Mouse (Mus musculus): ENCODE measurements around the gene Trex1.

The Trex1 gene

GRCm38 (mm10) chr9:109053366-109053765 is 6.2 kb downstream of the Trex1 start:
- in situ Hi-C loops (cut with MboI, MseI) = loop anchor here (5.0 to 10.0 kb wide), 3 partner anchors 51 to 1749 kb away; partner anchors contain the start of gene Cdc25a

GRCm38 (mm10) chr9:109052490-109053260 is 6.9 kb downstream of the Trex1 start:
- in situ Hi-C loops (cut with MboI, MseI) = loop anchor here (5.0 to 10.0 kb wide), 3 partner anchors 50 to 1748 kb away; partner anchors contain the start of gene Cdc25a

- in situ Hi-C loops (cut with MboI, MseI) = loop anchor here (5.0 to 10.0 kb wide), 3 partner anchors 50 to 1747 kb away; partner anchors contain the start of gene Cdc25a
Observed at GRCm38 (mm10) chr9:109051651-109052489, 7.7 kb downstream of the Trex1 start.

DNA sequence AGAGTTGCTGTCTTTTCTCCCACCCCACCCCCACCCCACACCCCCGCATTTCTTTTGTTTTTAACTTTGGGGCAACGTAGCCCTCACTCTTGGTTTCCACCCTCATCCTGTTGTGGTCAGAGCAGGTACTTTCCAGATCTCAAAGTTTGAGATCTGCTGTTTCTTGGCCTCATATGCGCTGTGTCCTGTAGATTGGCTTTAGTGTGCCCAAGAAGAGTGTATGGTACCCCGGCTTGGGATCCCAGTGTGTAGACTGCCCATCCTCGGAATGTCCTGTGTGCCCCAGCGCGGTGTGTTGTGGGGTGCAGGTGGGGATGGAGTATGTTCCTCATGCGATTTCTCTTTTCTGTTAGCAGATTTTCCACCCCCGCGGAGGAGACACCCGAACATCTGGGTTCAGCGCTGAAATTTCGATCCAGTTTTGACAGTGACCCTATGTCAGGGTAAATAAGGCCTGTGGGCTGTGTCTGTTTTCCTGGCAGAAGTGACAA is 8.5 kb downstream of the Trex1 start:
- in situ Hi-C loops (cut with MboI, MseI) = loop anchor here (5.0 to 10.0 kb wide), 3 partner anchors 49 to 1746 kb away; partner anchors contain the start of gene Cdc25a

DNA sequence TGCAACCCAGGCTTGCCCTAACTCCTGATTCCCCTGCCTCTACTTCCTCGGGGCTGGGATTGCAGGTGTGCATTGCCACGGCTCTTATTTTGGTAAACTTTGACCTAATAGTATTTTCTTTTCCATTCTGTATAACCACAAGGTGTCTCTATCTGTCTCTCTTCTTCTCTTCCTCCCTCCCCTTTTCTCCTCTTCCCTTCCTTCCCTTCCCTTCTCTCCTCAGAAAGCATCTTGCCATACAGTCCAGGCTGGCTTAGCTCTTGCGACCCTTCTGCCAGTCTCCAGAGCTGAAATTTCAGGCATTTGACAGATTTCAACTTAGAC is 8.9 kb downstream of the Trex1 start:
- in situ Hi-C loops (cut with MboI, MseI) = loop anchor here (5.0 to 10.0 kb wide), 3 partner anchors 48 to 1746 kb away; partner anchors contain the start of gene Cdc25a

- in situ Hi-C loops (cut with MboI, MseI) = loop anchor here (5.0 to 10.0 kb wide), 4 partner anchors 48 to 1745 kb away; partner anchors contain the start of genes Cdc25a and Usp19
Observed at GRCm38 (mm10) chr9:109049996-109050673, 9.4 kb downstream of the Trex1 start.

GRCm38 (mm10) chr9:109049316-109049715 is 10.2 kb downstream of the Trex1 start:
- in situ Hi-C loops (cut with MboI, MseI) = loop anchor here (10.0 kb wide), 1 partner anchor 555 kb away; the partner anchor contains the start of gene Usp19

DNA sequence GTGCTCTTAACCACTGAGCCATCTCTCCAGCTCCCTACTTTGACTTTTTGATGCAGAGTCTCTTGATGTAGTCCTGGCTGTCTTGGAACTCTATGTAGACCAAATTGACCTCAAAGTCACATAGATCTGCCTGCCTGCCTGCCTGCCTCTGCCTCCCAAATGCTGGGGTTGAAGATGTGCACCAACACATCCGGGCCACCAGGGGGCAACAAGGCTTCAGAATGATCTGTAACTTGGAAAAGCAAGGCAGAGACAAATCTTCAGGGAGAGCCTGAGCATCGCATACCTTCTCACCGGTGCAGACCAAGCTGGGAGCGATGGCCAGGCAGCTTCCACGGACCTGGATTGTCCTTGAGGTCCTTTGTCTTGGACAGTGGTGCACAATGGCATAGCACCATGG is 13.2 kb downstream of the Trex1 start:
- in situ Hi-C loops (cut with MboI, MseI) = loop anchor here (10.0 kb wide), 1 partner anchor 552 kb away; the partner anchor contains the start of gene Usp19

GRCm38 (mm10) chr9:109041351-109041750 is 18.2 kb downstream of the Trex1 start:
- in situ Hi-C loops (cut with MboI, MseI) = loop anchor here (5.0 to 10.0 kb wide), 2 partner anchors 36 to 547 kb away; partner anchors contain the start of gene Usp19

DNA sequence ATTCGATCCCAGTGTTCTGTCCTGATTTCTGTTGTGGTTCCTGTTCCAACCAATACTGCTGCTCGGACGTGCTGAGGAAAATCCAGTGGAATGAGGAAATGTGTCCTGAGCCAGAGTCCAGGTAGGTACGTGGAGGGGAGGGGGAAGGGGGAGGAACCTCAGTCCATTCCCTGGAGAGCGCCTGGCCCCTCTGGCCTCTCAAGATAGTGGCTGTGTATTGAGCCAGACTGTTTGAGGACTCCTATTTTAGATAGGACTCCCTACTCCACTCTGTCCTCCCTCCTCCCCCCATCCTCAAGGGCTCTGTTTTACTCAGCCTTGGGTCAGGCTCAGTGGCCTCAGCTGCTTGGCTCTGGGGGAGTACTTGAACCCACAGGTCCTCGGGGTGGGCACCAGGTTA is 18.6 kb downstream of the Trex1 start:
- in situ Hi-C loops (cut with MboI, MseI) = loop anchor here (5.0 to 10.0 kb wide), 2 partner anchors 36 to 546 kb away; partner anchors contain the start of gene Usp19

DNA sequence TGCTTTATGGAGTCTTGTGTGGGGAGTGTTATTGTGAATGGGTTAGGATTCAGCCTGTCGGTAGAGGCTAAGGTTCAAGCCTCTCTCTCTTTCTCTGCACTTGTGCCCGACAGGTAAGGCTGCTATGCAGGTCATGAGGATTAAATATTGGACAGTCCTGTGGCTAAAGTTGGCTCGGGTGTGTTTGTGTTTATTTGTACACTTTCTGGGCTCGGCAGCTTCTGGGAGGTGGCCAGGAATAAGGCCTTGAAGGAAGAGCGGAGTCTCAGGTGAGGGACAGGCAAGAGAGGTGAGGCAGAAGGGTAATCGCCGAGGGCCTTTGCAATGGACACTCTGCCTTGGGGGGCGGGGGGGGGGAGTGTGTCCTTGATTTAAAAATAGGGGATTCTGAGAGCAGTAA is 19.3 kb downstream of the Trex1 start:
- in situ Hi-C loops (cut with MboI, MseI) = loop anchor here (5.0 to 10.0 kb wide), 2 partner anchors 37 to 545 kb away; partner anchors contain the start of gene Usp19

- in situ Hi-C loops (cut with MboI, MseI) = loop anchor here (5.0 to 10.0 kb wide), 2 partner anchors 38 to 545 kb away; partner anchors contain the start of gene Usp19
Observed at GRCm38 (mm10) chr9:109039681-109040080, 19.9 kb downstream of the Trex1 start.

GRCm38 (mm10) chr9:109038901-109039364 is 20.6 kb downstream of the Trex1 start:
- in situ Hi-C loops (cut with MboI, MseI) = no loop called here

GRCm38 (mm10) chr9:109038086-109038895 is 21.2 kb downstream of the Trex1 start, which contains the start of gene Shisa5:
TSS of gene Shisa5 (plus strand) at chr9:109038565.
- in situ Hi-C loops (cut with MboI, MseI) = no loop called here

DNA sequence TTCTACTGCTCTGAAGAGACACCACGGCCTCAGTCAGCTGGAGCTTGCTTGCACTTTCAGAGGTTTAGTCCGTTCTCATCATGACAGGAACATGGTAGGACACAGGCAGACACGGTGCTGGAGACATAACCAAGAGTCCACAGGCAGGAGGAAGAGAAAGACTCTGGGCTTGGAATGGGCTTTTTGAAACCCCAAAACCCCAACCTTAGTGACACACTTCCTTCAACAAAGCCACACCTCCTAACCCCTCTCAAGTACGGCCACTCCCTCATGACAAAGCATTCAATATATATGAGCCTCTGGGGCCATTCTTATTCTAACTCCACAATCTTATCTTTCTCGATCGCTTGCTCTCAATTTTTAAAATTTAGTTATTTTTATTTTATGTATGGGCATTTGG is 27.1 kb downstream of the Trex1 start:
- in situ Hi-C loops (cut with MboI, MseI) = no loop called here

GRCm38 (mm10) chr9:109031686-109032085 is 27.8 kb downstream of the Trex1 start:
- in situ Hi-C loops (cut with MboI, MseI) = no loop called here

DNA sequence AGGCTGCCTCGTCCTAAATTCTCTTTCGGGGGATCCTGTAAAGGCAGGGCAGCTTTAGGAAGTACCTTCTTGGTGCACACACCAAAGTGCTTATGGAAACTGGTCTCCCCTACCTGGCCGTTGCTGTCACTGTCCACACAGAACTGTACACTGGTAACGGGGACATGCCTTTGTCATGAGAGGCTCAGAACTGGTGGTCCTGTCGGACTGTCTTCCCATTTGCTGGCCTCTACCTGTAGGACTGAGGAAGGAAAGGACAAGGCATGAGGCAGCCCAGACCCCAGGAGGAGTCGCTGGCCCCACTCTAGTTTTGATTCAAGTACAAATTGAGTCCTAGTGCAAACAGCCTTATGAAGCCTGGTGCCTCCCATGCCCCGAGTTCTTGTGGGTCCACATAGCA is 28.5 kb downstream of the Trex1 start:
- in situ Hi-C loops (cut with MboI, MseI) = no loop called here

DNA sequence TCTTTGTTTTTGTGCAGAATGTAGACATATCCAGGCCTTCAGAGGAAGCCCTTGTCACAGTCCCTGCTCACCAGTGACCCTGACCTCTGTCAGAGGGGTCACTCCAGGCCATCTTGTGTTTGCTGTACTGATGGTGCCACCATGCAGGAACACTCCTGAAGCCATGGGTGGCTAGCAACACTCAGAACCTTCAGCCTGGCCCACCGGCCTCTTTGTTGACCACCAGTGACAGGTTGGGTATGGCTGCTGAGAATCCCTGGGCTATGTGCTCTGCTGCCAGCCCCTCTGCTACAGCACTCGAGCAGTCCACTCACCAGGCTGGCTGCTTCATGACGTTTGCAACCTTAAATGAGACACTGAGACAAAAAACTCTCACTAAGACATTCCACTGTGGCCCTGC is 29.2 kb downstream of the Trex1 start:
- in situ Hi-C loops (cut with MboI, MseI) = no loop called here

- in situ Hi-C loops (cut with MboI, MseI) = no loop called here
Observed at GRCm38 (mm10) chr9:109028919-109029318, 30.6 kb downstream of the Trex1 start.

GRCm38 (mm10) chr9:109028421-109028820 is 31.1 kb downstream of the Trex1 start:
- in situ Hi-C loops (cut with MboI, MseI) = no loop called here

Measured in regulatory T cell (primary cell).